ENCODE assay signal across 11 mouse cellular contexts in genomic region chr1:168417626-168418025, GRCm38 (mm10). TPM values are rescaled to one million over a fixed set of nuclear protein-coding genes. Genes with fewer than 3 reads are reported as not detected.
DNase-seq lines count a peak whose midpoint lies in the region; ATAC-seq lines count a peak whose summit lies in the region.
"Had no signal": no experiment of that assay in that cellular context is flagged by ENCODE, and none has a peak within 500 bp of the region (broad histone marks: within the 10 kb centered on the region; RNA-seq: fewer than 3 reads in every experiment).

No protein-coding gene starts in this region.

- no peaks in the 10 kb centered on the region for H3K9me3 ChIP-seq in kidney, embryonic 14.5 days (ENCODE audit: control insufficient read depth, low read length)
- H3K9me3 ChIP-seq in embryonic facial prominence, embryonic 11.5 days (replicated peaks; ENCODE audit: control insufficient read depth, low read length), result no peaks in the 10 kb centered on the region
- H3K9me3 ChIP-seq in forebrain, embryonic 12.5 days, result no peaks in the 10 kb centered on the region
- H3K9me3 ChIP-seq in limb, embryonic 10.5 days (replicated peaks), result no peaks in the 10 kb centered on the region

- ATAC-seq in kidney, embryonic 14.5 days (ENCODE audit: low FRiP score, low TSS enrichment), result no peak
- no peak for ATAC-seq in embryonic facial prominence, embryonic 11.5 days (replicated peaks; ENCODE audit: insufficient number of reproducible peaks, low FRiP score, low TSS enrichment, low read depth)
- peak; percentile 78 for ATAC-seq in forebrain, embryonic 12.5 days (ENCODE audit: low FRiP score)

- H3K27me3 ChIP-seq in kidney, embryonic 14.5 days (ENCODE audit: control insufficient read depth, insufficient read depth, low read length), result no peaks in the 10 kb centered on the region
- no peaks in the 10 kb centered on the region for H3K27me3 ChIP-seq in embryonic facial prominence, embryonic 11.5 days (ENCODE audit: control insufficient read depth, insufficient read depth, low read length)
- no peaks in the 10 kb centered on the region for H3K27me3 ChIP-seq in forebrain, embryonic 12.5 days
- H3K27me3 ChIP-seq in limb, embryonic 10.5 days (ENCODE audit: low read depth, poor library complexity, severe bottlenecking), result no peaks in the 10 kb centered on the region
- H3K27me3 ChIP-seq: CH12.LX had no signal

- WGBS in kidney, embryonic 14.5 days, result 46% methylated on average over 6 of the region's 6 CpGs
- 23% methylated on average over 6 of the region's 6 CpGs for WGBS in embryonic facial prominence, embryonic 11.5 days
- 8% methylated on average over 6 of the region's 6 CpGs for WGBS in forebrain, embryonic 12.5 days
- 43% methylated on average over 6 of the region's 6 CpGs for WGBS in limb, embryonic 10.5 days

- no peak for DNase-seq in kidney, postnatal 25 days
- no peak for DNase-seq in embryonic facial prominence, embryonic 11.5 days (ENCODE audit: low spot score)
- peak; percentile 32 for DNase-seq in limb, embryonic 10.5 days (ENCODE audit: low spot score)
- no peak for DNase-seq in testis, postnatal 14 days (ENCODE audit: low spot score)
- DNase-seq in cerebellum, adult 9-11 months, result no peak
- no peak for DNase-seq in layer of hippocampus, adult 18-20 months (ENCODE audit: low spot score in 2 of 2)
- DNase-seq: cerebellum, postnatal 14 days; liver had no signal

- peak overlapping the region; percentile 52; the same call in 1 of the 2 replicates for H3K27ac ChIP-seq in kidney, embryonic 14.5 days (ENCODE audit: low read depth, low read length)
- no peak overlapping the region for H3K27ac ChIP-seq in embryonic facial prominence, embryonic 11.5 days (replicated peaks; ENCODE audit: low read depth, low read length)
- H3K27ac ChIP-seq in forebrain, embryonic 12.5 days, result peak overlapping the region; percentile 85
- H3K27ac ChIP-seq in limb, embryonic 10.5 days, result peak overlapping the region; percentile 54

- peaks cover 61% of the 10 kb centered on the region for H3K4me1 ChIP-seq in kidney, embryonic 14.5 days (ENCODE audit: control insufficient read depth, insufficient read depth, low read length)
- H3K4me1 ChIP-seq in embryonic facial prominence, embryonic 11.5 days (ENCODE audit: control insufficient read depth, insufficient read depth, low read length), result peaks cover 18% of the 10 kb centered on the region; the same call in 1 of the 2 replicates
- peaks cover 49% of the 10 kb centered on the region for H3K4me1 ChIP-seq in forebrain, embryonic 12.5 days
- peaks cover 63% of the 10 kb centered on the region for H3K4me1 ChIP-seq in limb, embryonic 10.5 days

- H3K36me3 ChIP-seq in kidney, embryonic 14.5 days (ENCODE audit: control insufficient read depth, insufficient read depth, low read length), result peaks cover 42% of the 10 kb centered on the region
- H3K36me3 ChIP-seq in embryonic facial prominence, embryonic 11.5 days (replicated peaks; ENCODE audit: control insufficient read depth, insufficient read depth, low read depth, low read length), result peaks cover 4% of the 10 kb centered on the region; the same call in 1 of the 2 replicates
- H3K36me3 ChIP-seq in forebrain, embryonic 12.5 days (replicated peaks), result peaks cover 48% of the 10 kb centered on the region
- peaks cover 77% of the 10 kb centered on the region for H3K36me3 ChIP-seq in limb, embryonic 10.5 days

- H3K4me2 ChIP-seq in kidney, embryonic 14.5 days (replicated peaks; ENCODE audit: low read depth, low read length), result no peak overlapping the region
- no peak overlapping the region for H3K4me2 ChIP-seq in embryonic facial prominence, embryonic 11.5 days (ENCODE audit: low read depth, low read length)
- peak overlapping the region; percentile 19; the same call in 1 of the 2 replicates for H3K4me2 ChIP-seq in forebrain, embryonic 12.5 days

- H3K9ac ChIP-seq in kidney, embryonic 14.5 days (ENCODE audit: low read depth, low read length), result peak overlapping the region; percentile 34; the same call in 1 of the 2 replicates
- H3K9ac ChIP-seq in embryonic facial prominence, embryonic 11.5 days (replicated peaks; ENCODE audit: low read length), result peak overlapping the region; percentile 23
- peak overlapping the region; percentile 56 for H3K9ac ChIP-seq in forebrain, embryonic 12.5 days

- no peak overlapping the region for H3K4me3 ChIP-seq in kidney, embryonic 14.5 days (ENCODE audit: low read length)
- H3K4me3 ChIP-seq in embryonic facial prominence, embryonic 11.5 days (ENCODE audit: low read depth, low read length), result no peak overlapping the region
- no peak overlapping the region for H3K4me3 ChIP-seq in forebrain, embryonic 12.5 days (replicated peaks)
- H3K4me3 ChIP-seq in limb, embryonic 10.5 days, result no peak overlapping the region

RNA-seq across cellular contexts. Expression of gene Pbx1, which starts 14.4 kb away (rescaled TPM):
- 107 and 120 TPM in 2 replicates for polyA plus RNA-seq in kidney, embryonic 14.5 days (2014; fragmentation: Nextera tagmentation; extraction: Ambion mirVana)
- polyA plus RNA-seq in embryonic facial prominence, embryonic 11.5 days (2014; fragmentation: Nextera tagmentation; extraction: Ambion mirVana), result 46.0 and 47.8 TPM in 2 replicates
- 69.4 and 72.2 TPM in 2 replicates for polyA plus RNA-seq in forebrain, embryonic 12.5 days (2016; fragmentation: Nextera tagmentation; extraction: Ambion mirVana)
- polyA plus RNA-seq in limb, embryonic 10.5 days (2016; fragmentation: Nextera tagmentation; extraction: Ambion mirVana), result 44.7 and 55.9 TPM in 2 replicates
- 100 to 1,000 TPM; 122 to 127 TPM for total RNA-seq in layer of hippocampus, adult 18-20 months (2021)
- total RNA-seq: CH12.LX had no signal
